Mouse (Mus musculus) lung, embryonic 14.5 days (tissue): ENCODE data around the gene Mast4. TPM values are rescaled to one million over a fixed set of nuclear protein-coding genes. Genes with fewer than 3 reads are reported as not detected.
A peak's percentile ranks its signal among the peaks of the same experiment; 100 is the strongest.

ENCODE experiments used
- ATAC-seq: fragments of 200-750 bp; cut with Nextera tagmentation; 2 replicates; pipeline ENCODE4 v1.8.0; 2017; ENCODE audit warnings: mild to moderate bottlenecking, moderate TSS enrichment, moderate library complexity; ENCODE audit not compliant: insufficient read depth
- DNase-seq: peaks from one replicate; pipeline ENCODE4 v3.0.0-alpha.2; 2015
- H3K27ac ChIP-seq: fragments of 300-500 bp; sonication (generic); 2 replicates; pipeline ENCODE4 v1.5.1; 2014; ENCODE audit warnings: low read depth, mild to moderate bottlenecking, moderate library complexity
- H3K27me3 ChIP-seq: fragments of 300-500 bp; sonication (generic); 2 replicates; pipeline ENCODE4 v1.6.1; 2014; ENCODE audit warnings: low read length, control low read depth; ENCODE audit not compliant: insufficient read depth
- H3K36me3 ChIP-seq: fragments of 300-500 bp; sonication (generic); 2 replicates; pipeline ENCODE4 v1.6.1; 2014; ENCODE audit warnings: control low read depth; ENCODE audit not compliant: insufficient read depth
- H3K4me1 ChIP-seq: fragments of 300-500 bp; sonication (generic); 2 replicates; pipeline ENCODE4 v1.6.1; 2014; ENCODE audit warnings: antibody characterized with exemption, control low read depth; ENCODE audit not compliant: insufficient read depth
- H3K4me2 ChIP-seq: fragments of 300-500 bp; sonication (generic); 2 replicates; pipeline ENCODE4 v1.6.1; 2014; ENCODE audit warnings: mild to moderate bottlenecking
- H3K4me3 ChIP-seq: fragments of 300-500 bp; sonication (generic); 2 replicates; pipeline ENCODE4 v1.5.1; 2014; ENCODE audit warnings: low read depth, low read length
- H3K9ac ChIP-seq: fragments of 300-500 bp; sonication (generic); 2 replicates; pipeline ENCODE4 v1.6.1; 2014
- H3K9me3 ChIP-seq: fragments of 300-500 bp; sonication (generic); 2 replicates; pipeline ENCODE4 v1.6.1; 2016; ENCODE audit warnings: low read depth, low read length, control low read depth
- CTCF ChIP-seq: IDR thresholded peaks from 2 replicates; pipeline ENCODE4 v1.5.1; 2016; ENCODE audit warnings: antibody characterized with exemption, low read depth
- WGBS: fragments of 180-500 bp; shearing (Covaris S2); extraction: QIAGEN DNeasy Blood & Tissue Kit; methylation state at CpG from one replicate; pipeline ENCODE4 v1.1.7; 2014; 5-methylcytosine and 5-hydroxymethylcytosine counted together
- polyA plus RNA-seq: library from polyadenylated mRNA; unstranded; fragments of >200 nt; fragmentation: Nextera tagmentation; extraction: Ambion mirVana; gene quantifications from 2 replicates; pipeline ENCODE4 v1.2.1, GENCODE M21; 2014

Mast4 gene
- polyA plus RNA-seq, 1 experiment from 2014 or later, result 30.8 TPM

- WGBS, result 60% methylated on average over 3 of the region's 3 CpGs
- DNase-seq (no peak), ATAC-seq (no peak)
- no peak for TF ChIP-seq CTCF
- H3K4me1 ChIP-seq, result no peaks in the 10 kb centered on the region
- no peak overlapping the region for H3K9ac ChIP-seq
- H3K36me3 ChIP-seq, result no peaks in the 10 kb centered on the region
- no peak overlapping the region for H3K4me3 ChIP-seq
- no peak overlapping the region for H3K27ac ChIP-seq
- H3K4me2 ChIP-seq, result no peak overlapping the region
- no peaks in the 10 kb centered on the region for H3K9me3 ChIP-seq
- no peaks in the 10 kb centered on the region for H3K27me3 ChIP-seq
These were observed 17.4 kb downstream of the Mast4 start for GRCm38 (mm10) chr13:103316777-103317367.

GRCm38 (mm10) chr13:103315113-103315708, 19.1 kb downstream of the Mast4 start:
- DNase-seq (peak; percentile 36), ATAC-seq (no peak)
- H3K4me1 ChIP-seq, result no peaks in the 10 kb centered on the region
- no peak overlapping the region for H3K4me3 ChIP-seq
- TF ChIP-seq CTCF, result no peak
- H3K36me3 ChIP-seq, result no peaks in the 10 kb centered on the region
- no peak overlapping the region for H3K4me2 ChIP-seq
- H3K27ac ChIP-seq, result no peak overlapping the region
- H3K9me3 ChIP-seq, result no peaks in the 10 kb centered on the region
- no peaks in the 10 kb centered on the region for H3K27me3 ChIP-seq
- H3K9ac ChIP-seq, result no peak overlapping the region
- 45% methylated on average over 10 of the region's 10 CpGs for WGBS

- no peaks in the 10 kb centered on the region for H3K4me1 ChIP-seq
- WGBS, result 83% methylated on average over 4 of the region's 4 CpGs
- DNase-seq, result no peak
- no peaks in the 10 kb centered on the region for H3K27me3 ChIP-seq
- no peak overlapping the region for H3K4me3 ChIP-seq
- no peak overlapping the region for H3K4me2 ChIP-seq
- H3K36me3 ChIP-seq, result no peaks in the 10 kb centered on the region
- TF ChIP-seq CTCF, result no peak
- H3K9ac ChIP-seq, result no peak overlapping the region
- ATAC-seq, result no peak
- H3K27ac ChIP-seq, result no peak overlapping the region
- no peaks in the 10 kb centered on the region for H3K9me3 ChIP-seq
These were observed 26.0 kb downstream of the Mast4 start for GRCm38 (mm10) chr13:103308296-103308695.

- Histone ChIP-seq H3K9me3 (no peaks in the 10 kb centered on the region), H3K4me2 (no peak overlapping the region), H3K27ac (no peak overlapping the region), H3K4me1 (no peaks in the 10 kb centered on the region), H3K27me3 (no peaks in the 10 kb centered on the region), H3K36me3 (no peaks in the 10 kb centered on the region), H3K4me3 (no peak overlapping the region), H3K9ac (no peak overlapping the region)
- peak; percentile 19 for DNase-seq
- WGBS, result 57% methylated on average over 9 of the region's 9 CpGs
- peak; percentile 38; the same call in 1 of the 2 replicates for ATAC-seq
- TF ChIP-seq CTCF, result no peak
These were observed 30.5 kb downstream of the Mast4 start for GRCm38 (mm10) chr13:103303826-103304225.

- Histone ChIP-seq H3K9me3 (no peaks in the 10 kb centered on the region), H3K9ac (no peak overlapping the region), H3K4me3 (no peak overlapping the region), H3K4me2 (no peak overlapping the region), H3K27ac (no peak overlapping the region), H3K36me3 (no peaks in the 10 kb centered on the region), H3K4me1 (no peaks in the 10 kb centered on the region), H3K27me3 (no peaks in the 10 kb centered on the region)
- 44% methylated on average over 6 of the region's 6 CpGs for WGBS
- ATAC-seq (no peak), DNase-seq (no peak)
- no peak for TF ChIP-seq CTCF
These were observed 31.8 kb downstream of the Mast4 start for GRCm38 (mm10) chr13:103302508-103302907.

GRCm38 (mm10) chr13:103302077-103302476, 32.2 kb downstream of the Mast4 start:
- no peaks in the 10 kb centered on the region for H3K4me1 ChIP-seq
- 86% methylated on average over 2 of the region's 2 CpGs for WGBS
- no peaks in the 10 kb centered on the region for H3K9me3 ChIP-seq
- H3K4me2 ChIP-seq, result no peak overlapping the region
- no peak overlapping the region for H3K27ac ChIP-seq
- DNase-seq (no peak), ATAC-seq (no peak)
- no peaks in the 10 kb centered on the region for H3K36me3 ChIP-seq
- H3K9ac ChIP-seq, result no peak overlapping the region
- H3K27me3 ChIP-seq, result no peaks in the 10 kb centered on the region
- TF ChIP-seq CTCF, result no peak
- H3K4me3 ChIP-seq, result no peak overlapping the region

- H3K4me2 ChIP-seq, result no peak overlapping the region
- H3K4me1 ChIP-seq, result no peaks in the 10 kb centered on the region
- no peaks in the 10 kb centered on the region for H3K27me3 ChIP-seq
- no peaks in the 10 kb centered on the region for H3K36me3 ChIP-seq
- no peaks in the 10 kb centered on the region for H3K9me3 ChIP-seq
- ATAC-seq (no peak), DNase-seq (no peak)
- H3K27ac ChIP-seq, result no peak overlapping the region
- 77% methylated on average over 13 of the region's 13 CpGs for WGBS
- H3K4me3 ChIP-seq, result no peak overlapping the region
- TF ChIP-seq CTCF, result no peak
- no peak overlapping the region for H3K9ac ChIP-seq
These were observed 39.9 kb downstream of the Mast4 start for GRCm38 (mm10) chr13:103294424-103294823.
